Mouse (Mus musculus): ENCODE measurements at regions not wholly inside any gene's neighbourhood (a gene's known extent, or its start where the extent isn't known, plus 50 kb on each side); places are given as distances from the start of the nearest gene placed in this dataset.

DNA sequence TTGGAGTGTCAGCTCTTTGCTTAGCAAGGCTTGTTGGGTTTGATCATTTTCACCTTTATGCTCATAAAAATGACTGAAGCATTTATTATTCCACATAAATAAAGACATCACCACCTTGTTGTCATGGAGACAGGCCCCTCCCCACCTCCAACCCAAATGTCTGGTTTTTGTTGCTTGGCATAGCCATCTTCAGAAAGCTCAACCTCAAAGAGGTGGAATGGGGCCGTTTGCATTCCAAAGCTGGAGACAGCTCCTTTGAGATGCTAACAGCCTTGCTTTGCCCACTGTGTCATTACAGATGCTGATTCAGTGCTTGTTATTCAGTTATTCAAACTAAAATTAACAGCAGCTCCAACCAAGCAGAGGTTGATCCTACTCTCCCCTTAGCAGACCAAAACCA lies 51.9 kb upstream of the Lgalsl start:
- 25% methylated on average over 1 of the region's 1 CpGs for WGBS
- no peak overlapping the region for H3K4me2 ChIP-seq (replicated peaks)
- no peaks in the 10 kb centered on the region for H3K36me3 ChIP-seq
- H3K4me3 ChIP-seq = no peak overlapping the region
- no peak overlapping the region for H3K9ac ChIP-seq (replicated peaks)
- no peaks in the 10 kb centered on the region for H3K9me3 ChIP-seq
- peaks cover 3% of the 10 kb centered on the region; the same call in 1 of the 2 replicates for H3K4me1 ChIP-seq
- no peaks in the 10 kb centered on the region for H3K27me3 ChIP-seq
- ATAC-seq (ENCODE audit: low FRiP score, low read depth) = no peak
- H3K27ac ChIP-seq (replicated peaks) = no peak overlapping the region

DNA sequence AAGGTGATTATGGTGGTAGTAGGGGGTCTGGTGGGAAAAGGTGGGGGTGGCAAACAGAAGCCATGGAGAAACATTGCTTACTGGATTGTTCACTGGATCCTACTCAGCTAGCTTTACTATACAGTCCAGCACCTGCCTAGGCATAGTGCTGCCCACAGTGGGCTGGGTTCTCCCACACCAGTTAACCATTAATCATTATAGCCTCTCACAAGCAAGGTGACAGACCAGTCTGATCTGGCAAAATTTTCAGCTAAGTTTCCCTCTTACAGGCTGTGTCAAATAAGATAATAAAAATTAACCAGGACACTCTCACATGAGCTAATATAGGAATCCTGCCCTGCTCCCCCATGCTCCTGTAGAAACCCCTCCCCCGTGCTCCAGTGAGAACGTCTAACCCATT lies 53.1 kb upstream of the Lgalsl start:
- H3K9me3 ChIP-seq = no peaks in the 10 kb centered on the region
- WGBS = 88% methylated on average over 2 of the region's 2 CpGs
- H3K9ac ChIP-seq (replicated peaks) = no peak overlapping the region
- no peak overlapping the region for H3K27ac ChIP-seq (replicated peaks)
- peaks cover 3% of the 10 kb centered on the region; the same call in 1 of the 2 replicates for H3K4me1 ChIP-seq
- H3K27me3 ChIP-seq = no peaks in the 10 kb centered on the region
- ATAC-seq (ENCODE audit: low FRiP score, low read depth) = no peak
- no peak overlapping the region for H3K4me2 ChIP-seq (replicated peaks)
- no peaks in the 10 kb centered on the region for H3K36me3 ChIP-seq
- no peak overlapping the region for H3K4me3 ChIP-seq

DNA sequence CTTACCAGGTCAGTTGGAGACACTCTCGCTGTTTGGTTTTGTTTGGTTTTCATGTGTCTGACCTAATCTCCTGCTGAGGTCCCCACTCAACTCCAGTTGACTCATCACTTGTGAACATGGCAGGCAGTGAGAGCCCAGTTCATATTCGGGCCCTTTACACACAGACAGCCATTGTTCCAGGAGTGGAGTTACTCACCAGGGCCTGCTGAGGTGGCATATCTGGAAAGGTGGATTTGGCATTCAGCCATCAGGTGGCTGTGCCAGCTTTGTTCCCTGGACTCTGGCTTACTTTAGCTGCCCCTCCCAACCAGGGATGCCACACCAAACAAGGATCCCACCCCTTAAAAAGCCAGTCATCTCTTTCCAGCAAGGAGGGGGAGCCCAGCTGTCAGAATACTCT lies 56.2 kb upstream of the Lgalsl start:
- H3K36me3 ChIP-seq = no peaks in the 10 kb centered on the region
- WGBS = 86% methylated on average over 2 of the region's 2 CpGs
- no peak overlapping the region for H3K4me3 ChIP-seq
- no peak for ATAC-seq (ENCODE audit: low FRiP score, low read depth)
- H3K9me3 ChIP-seq = no peaks in the 10 kb centered on the region
- no peak overlapping the region for H3K27ac ChIP-seq (replicated peaks)
- H3K9ac ChIP-seq (replicated peaks) = no peak overlapping the region
- H3K4me1 ChIP-seq = peaks cover 3% of the 10 kb centered on the region; the same call in 1 of the 2 replicates
- H3K27me3 ChIP-seq = no peaks in the 10 kb centered on the region
- H3K4me2 ChIP-seq (replicated peaks) = no peak overlapping the region

DNA sequence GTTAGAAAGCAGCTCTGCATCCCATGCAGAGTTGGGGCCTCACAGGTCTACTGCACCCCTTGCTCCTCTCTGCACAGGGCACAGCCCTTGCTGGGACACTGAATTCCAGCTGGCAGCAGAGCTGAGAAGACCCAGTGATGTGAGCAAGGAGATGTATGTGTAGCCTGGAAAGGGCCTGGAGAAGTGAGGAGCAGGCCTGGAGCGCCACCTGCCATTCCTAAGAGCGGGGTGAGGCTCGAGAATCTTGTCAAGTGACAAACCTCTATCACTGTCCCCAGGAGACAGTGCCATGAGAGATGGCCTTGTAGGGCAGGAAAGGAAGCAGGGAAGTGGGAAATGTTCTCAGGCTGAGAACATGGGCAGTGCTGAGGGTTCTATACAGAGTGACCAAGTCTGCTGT lies 59.6 kb upstream of the Lgalsl start:
- 83% methylated on average over 3 of the region's 3 CpGs for WGBS
- H3K36me3 ChIP-seq = no peaks in the 10 kb centered on the region

DNA sequence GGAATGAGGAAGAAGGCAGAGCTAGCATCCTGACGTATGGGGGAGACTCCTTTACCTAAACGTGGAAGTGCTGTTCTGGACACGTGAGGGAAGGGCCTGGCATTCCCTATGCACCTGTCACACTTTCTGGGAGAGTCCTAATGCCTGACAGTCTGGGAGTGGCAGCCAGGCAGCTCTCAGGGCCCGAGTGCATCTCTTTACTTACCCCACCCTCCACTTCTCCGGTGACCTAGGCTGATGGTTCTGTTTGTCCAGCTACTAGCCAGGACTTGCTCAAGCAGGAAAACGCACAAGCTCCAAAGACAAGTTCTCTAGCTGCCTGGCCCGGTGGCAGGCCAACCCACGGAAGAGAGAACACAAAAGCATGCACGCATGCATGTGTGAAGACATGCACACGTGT lies 60.9 kb upstream of the Lgalsl start:
- Histone ChIP-seq H3K4me2 (replicated peaks) (no peak overlapping the region), H3K9ac (replicated peaks) (no peak overlapping the region), H3K36me3 (no peaks in the 10 kb centered on the region), H3K4me3 (no peak overlapping the region), H3K4me1 (no peaks in the 10 kb centered on the region), H3K27me3 (no peaks in the 10 kb centered on the region), H3K27ac (replicated peaks) (no peak overlapping the region), H3K9me3 (no peaks in the 10 kb centered on the region)
- ATAC-seq (ENCODE audit: low FRiP score, low read depth) = no peak
- 85% methylated on average over 10 of the region's 10 CpGs for WGBS

More for the DNA sequence above, 59.6 kb upstream of the Lgalsl start:
- Histone ChIP-seq H3K4me3 (no peak overlapping the region), H3K4me1 (no peaks in the 10 kb centered on the region), H3K27ac (replicated peaks) (no peak overlapping the region), H3K4me2 (replicated peaks) (no peak overlapping the region), H3K27me3 (no peaks in the 10 kb centered on the region), H3K9ac (replicated peaks) (no peak overlapping the region), H3K9me3 (no peaks in the 10 kb centered on the region)
- ATAC-seq (ENCODE audit: low FRiP score, low read depth) = no peak

DNA sequence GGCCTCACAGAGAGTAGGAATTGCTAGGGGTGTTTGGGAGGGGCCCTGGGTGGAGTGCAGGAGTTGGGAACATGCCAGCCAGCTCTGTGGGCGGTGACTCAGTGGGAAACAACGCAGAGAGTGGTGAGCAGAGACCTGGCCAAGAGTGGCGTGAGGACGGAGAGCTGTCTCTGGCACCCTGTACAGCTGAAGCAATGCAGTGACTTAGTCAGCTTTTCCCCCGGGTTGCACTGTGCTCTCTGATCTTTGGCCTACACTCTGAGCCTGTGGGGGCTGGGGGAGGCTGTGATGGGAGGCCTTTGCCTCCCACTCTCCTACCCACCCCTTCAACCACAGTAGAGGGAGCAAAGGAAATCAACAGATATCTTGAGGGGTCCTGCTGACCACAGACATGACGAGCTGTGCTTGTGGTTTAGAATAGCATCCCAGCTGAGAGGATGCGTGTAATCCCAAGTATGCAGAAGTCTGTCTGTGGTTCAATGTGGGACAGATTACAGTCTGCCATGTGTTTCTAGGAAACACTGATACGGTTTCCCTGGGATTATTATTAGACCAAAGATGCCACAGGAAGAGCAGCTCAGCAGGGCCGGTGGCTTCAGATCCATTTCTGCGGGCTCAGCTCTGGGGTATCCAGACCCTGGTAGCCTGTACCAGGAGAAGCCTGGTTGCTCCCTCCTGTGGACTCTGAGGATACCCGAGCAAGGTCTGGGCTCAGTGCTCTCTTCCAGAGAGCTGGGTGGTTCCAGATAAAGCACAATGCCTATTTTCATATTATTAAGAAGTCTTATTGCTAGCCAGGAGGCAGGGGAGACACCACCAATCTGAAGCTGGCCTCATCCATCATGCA lies 65.6 kb upstream of the Lgalsl start:
- no peak for ATAC-seq (ENCODE audit: low FRiP score, low read depth)
- H3K36me3 ChIP-seq = no peaks in the 10 kb centered on the region
- WGBS = 73% methylated on average over 11 of the region's 11 CpGs
- no peaks in the 10 kb centered on the region for H3K27me3 ChIP-seq
- no peaks in the 10 kb centered on the region for H3K4me1 ChIP-seq
- H3K4me3 ChIP-seq = no peak overlapping the region
- no peak overlapping the region for H3K27ac ChIP-seq (replicated peaks)
- no peaks in the 10 kb centered on the region for H3K9me3 ChIP-seq
- no peak overlapping the region for H3K4me2 ChIP-seq (replicated peaks)
- H3K9ac ChIP-seq (replicated peaks) = no peak overlapping the region

DNA sequence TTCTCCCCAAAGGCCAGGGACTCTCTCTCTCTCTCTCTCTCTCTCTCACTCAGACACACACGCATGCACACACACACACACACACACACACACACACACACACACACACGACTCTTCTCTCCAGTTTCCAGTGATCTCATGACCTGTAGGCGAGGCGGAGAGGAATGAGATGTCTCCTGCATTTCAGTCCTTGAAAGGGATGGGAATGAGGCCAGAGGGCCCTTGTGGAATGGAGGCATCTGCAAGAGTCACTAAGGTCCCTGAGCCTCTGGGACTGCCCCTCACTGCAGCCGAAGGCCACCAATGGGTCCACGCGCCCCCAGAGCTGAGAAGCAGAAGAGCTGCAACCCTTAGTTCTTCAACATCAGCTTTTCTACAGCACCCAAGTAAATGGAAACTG lies 66.6 kb upstream of the Lgalsl start:
- no peak overlapping the region for H3K4me3 ChIP-seq
- 96% methylated on average over 7 of the region's 7 CpGs for WGBS
- H3K4me2 ChIP-seq (replicated peaks) = no peak overlapping the region
- no peak overlapping the region for H3K27ac ChIP-seq (replicated peaks)
- no peaks in the 10 kb centered on the region for H3K36me3 ChIP-seq
- H3K9ac ChIP-seq (replicated peaks) = no peak overlapping the region
- H3K4me1 ChIP-seq = no peaks in the 10 kb centered on the region
- 0 out of 2 replicates have a peak, but pooled peaks cover 2% of the 10 kb centered on the region for H3K27me3 ChIP-seq
- H3K9me3 ChIP-seq = no peaks in the 10 kb centered on the region
- no peak for ATAC-seq (ENCODE audit: low FRiP score, low read depth)

DNA sequence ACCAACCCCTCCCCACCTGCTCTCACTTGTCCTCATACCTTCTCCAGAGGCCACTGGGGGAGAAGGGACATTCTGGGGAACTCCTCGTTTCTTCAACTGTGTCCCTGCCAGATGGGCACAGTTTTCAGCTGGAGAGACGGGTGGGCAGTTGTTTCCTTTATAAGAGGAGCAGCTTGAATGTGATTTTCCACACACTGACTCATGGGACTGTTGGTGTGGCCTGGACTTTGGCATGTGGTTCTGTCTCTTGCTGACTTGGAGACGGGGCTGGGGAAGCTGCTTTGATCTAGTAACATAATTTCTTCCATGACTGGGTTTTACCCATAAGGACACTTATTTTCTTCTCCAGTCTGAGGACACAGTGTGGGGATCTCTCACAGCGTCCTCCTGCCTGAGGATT lies 67.7 kb upstream of the Lgalsl start:
- no peaks in the 10 kb centered on the region for H3K36me3 ChIP-seq
- no peaks in the 10 kb centered on the region for H3K9me3 ChIP-seq
- no peak overlapping the region for H3K9ac ChIP-seq (replicated peaks)
- WGBS = 80% methylated on average over 4 of the region's 4 CpGs
- no peaks in the 10 kb centered on the region for H3K4me1 ChIP-seq
- 0 out of 2 replicates have a peak, but pooled peaks cover 2% of the 10 kb centered on the region for H3K27me3 ChIP-seq
- H3K4me3 ChIP-seq = no peak overlapping the region
- no peak for ATAC-seq (ENCODE audit: low FRiP score, low read depth)
- H3K4me2 ChIP-seq (replicated peaks) = no peak overlapping the region
- no peak overlapping the region for H3K27ac ChIP-seq (replicated peaks)

DNA sequence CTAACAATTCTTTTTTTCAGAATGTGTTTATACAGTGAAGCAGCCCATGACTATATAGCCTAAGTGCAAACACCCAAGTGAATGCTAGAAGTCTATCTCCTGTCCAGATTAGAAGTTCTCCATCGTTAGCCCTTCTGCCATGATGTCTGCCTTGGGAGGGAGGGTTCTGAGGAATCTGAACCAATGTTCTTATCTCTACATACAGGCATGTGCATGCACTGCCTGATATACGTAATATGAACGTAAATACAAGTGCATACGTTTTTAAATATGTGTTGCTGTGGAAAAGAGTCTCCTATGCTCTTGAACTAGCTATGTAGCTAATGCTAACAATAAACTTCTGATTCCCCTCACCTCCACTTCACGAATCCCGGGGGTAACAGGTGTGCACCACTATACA lies 68.9 kb upstream of the Lgalsl start:
- Histone ChIP-seq H3K9ac (replicated peaks) (no peak overlapping the region), H3K4me1 (no peaks in the 10 kb centered on the region), H3K27ac (replicated peaks) (no peak overlapping the region), H3K36me3 (no peaks in the 10 kb centered on the region), H3K4me2 (replicated peaks) (no peak overlapping the region), H3K27me3 (0 out of 2 replicates have a peak, but pooled peaks cover 2% of the 10 kb centered on the region), H3K9me3 (no peaks in the 10 kb centered on the region), H3K4me3 (no peak overlapping the region)
- WGBS = 85% methylated on average over 6 of the region's 6 CpGs
- ATAC-seq (ENCODE audit: low FRiP score, low read depth) = no peak

DNA sequence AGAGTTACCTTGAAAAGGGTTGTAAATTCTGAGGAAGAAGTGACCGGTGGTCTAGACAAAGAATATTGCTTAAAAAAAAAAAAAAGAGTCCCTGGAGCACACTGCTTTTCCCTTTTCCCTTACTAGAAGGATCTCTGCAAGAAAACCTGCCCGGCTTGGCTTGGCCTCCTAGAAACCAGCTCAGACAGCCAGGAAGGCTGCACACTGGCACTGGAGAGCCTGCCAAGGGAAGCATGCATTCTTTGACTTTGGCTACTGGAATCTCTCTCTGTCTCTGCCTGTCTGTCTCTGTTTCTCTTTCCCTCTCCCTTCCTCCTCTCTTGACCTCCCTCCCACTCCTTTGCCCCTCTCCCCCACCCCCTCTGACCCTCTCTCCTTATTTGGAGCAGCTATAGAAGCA lies 71.1 kb upstream of the Lgalsl start:
- WGBS = 70% methylated on average over 2 of the region's 2 CpGs
- H3K27me3 ChIP-seq = 0 out of 2 replicates have a peak, but pooled peaks cover 2% of the 10 kb centered on the region
- H3K9ac ChIP-seq (replicated peaks) = no peak overlapping the region
- H3K27ac ChIP-seq (replicated peaks) = no peak overlapping the region
- ATAC-seq (ENCODE audit: low FRiP score, low read depth) = no peak
- H3K4me3 ChIP-seq = no peak overlapping the region
- H3K36me3 ChIP-seq = no peaks in the 10 kb centered on the region
- H3K4me1 ChIP-seq = no peaks in the 10 kb centered on the region
- no peak overlapping the region for H3K4me2 ChIP-seq (replicated peaks)
- H3K9me3 ChIP-seq = no peaks in the 10 kb centered on the region

DNA sequence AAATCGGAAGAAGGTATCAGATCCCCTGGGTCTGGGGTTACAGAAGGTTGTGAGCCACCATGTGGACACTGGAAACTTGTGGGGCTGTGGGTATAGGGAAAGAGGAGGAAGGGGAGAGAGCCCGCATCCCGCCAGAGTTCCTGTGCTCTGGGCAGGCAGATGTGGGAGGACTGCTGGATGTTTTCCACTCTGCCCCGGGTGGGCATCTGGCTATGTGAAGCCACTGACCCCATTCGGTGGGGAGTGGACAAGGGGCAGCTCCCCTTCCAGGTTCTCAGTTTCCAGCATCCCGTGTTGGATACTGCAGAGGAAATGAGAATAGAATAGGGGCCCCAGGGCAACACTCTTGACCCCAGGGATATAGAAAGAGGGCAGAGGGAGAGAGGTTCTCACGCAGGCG lies 72.1 kb upstream of the Lgalsl start:
- H3K27me3 ChIP-seq = 0 out of 2 replicates have a peak, but pooled peaks cover 2% of the 10 kb centered on the region
- no peaks in the 10 kb centered on the region for H3K36me3 ChIP-seq
- ATAC-seq (ENCODE audit: low FRiP score, low read depth) = no peak
- no peaks in the 10 kb centered on the region for H3K4me1 ChIP-seq
- H3K9me3 ChIP-seq = no peaks in the 10 kb centered on the region
- no peak overlapping the region for H3K9ac ChIP-seq (replicated peaks)
- no peak overlapping the region for H3K27ac ChIP-seq (replicated peaks)
- no peak overlapping the region for H3K4me2 ChIP-seq (replicated peaks)
- WGBS = 61% methylated on average over 8 of the region's 8 CpGs
- no peak overlapping the region for H3K4me3 ChIP-seq

DNA sequence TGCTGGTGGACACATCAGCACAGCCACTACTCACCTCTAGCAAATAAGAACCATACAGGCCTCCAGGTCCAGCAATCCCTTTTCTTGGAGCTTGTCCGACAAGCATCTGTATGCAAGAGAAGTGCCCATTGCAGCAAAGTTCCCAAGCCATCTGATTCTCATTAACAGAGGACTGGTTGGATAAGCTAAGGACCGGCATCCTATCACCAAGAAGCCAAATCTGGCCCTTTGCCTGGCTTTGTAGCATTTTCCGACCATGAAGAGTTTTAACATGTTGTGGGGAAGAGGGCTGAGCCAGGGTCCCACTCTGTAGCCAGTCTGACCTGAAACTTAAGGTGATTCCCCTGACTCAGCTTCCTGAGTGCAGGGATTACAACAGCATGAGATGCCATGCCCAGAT lies 77.1 kb upstream of the Lgalsl start:
- no peak for ATAC-seq (ENCODE audit: low FRiP score, low read depth)
- Histone ChIP-seq H3K27me3 (no peaks in the 10 kb centered on the region), H3K27ac (replicated peaks) (no peak overlapping the region), H3K9me3 (no peaks in the 10 kb centered on the region), H3K4me3 (no peak overlapping the region), H3K4me1 (no peaks in the 10 kb centered on the region), H3K36me3 (no peaks in the 10 kb centered on the region), H3K4me2 (replicated peaks) (no peak overlapping the region), H3K9ac (replicated peaks) (no peak overlapping the region)
- WGBS = 68% methylated on average over 3 of the region's 3 CpGs

DNA sequence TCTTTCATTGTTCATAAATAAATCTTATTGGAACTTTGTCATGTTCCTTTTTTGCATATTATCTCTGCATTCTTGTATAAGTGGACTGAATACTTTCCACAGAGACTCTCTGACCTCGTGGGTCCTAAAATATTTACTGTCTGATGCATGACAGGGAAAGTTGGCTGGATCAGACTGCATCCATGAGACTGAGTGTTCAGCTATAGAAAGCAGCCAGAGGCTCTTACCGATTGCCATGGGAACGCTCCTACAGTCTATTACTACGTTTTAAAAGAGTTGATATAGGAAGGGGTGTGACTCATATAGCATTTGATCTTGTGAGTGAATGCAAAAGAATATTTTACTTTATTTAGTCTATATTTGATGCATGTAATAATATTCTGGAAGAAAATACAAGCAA lies 77.6 kb upstream of the Lgalsl start:
- no peak overlapping the region for H3K27ac ChIP-seq (replicated peaks)
- no peaks in the 10 kb centered on the region for H3K27me3 ChIP-seq
- ATAC-seq (ENCODE audit: low FRiP score, low read depth) = no peak
- WGBS = 80% methylated on average over 4 of the region's 4 CpGs
- H3K9me3 ChIP-seq = no peaks in the 10 kb centered on the region
- H3K4me1 ChIP-seq = no peaks in the 10 kb centered on the region
- H3K9ac ChIP-seq (replicated peaks) = no peak overlapping the region
- H3K4me3 ChIP-seq = no peak overlapping the region
- H3K4me2 ChIP-seq (replicated peaks) = no peak overlapping the region
- no peaks in the 10 kb centered on the region for H3K36me3 ChIP-seq
